Mouse (Mus musculus): ENCODE data around the gene Spata5. TPM values are rescaled to one million over a fixed set of nuclear protein-coding genes. Genes with fewer than 3 reads are reported as not detected.

The Spata5 gene
- total and polyA plus RNA-seq, 3 experiments, result 2.1 to 13.9 (median 12.4) TPM

DNA sequence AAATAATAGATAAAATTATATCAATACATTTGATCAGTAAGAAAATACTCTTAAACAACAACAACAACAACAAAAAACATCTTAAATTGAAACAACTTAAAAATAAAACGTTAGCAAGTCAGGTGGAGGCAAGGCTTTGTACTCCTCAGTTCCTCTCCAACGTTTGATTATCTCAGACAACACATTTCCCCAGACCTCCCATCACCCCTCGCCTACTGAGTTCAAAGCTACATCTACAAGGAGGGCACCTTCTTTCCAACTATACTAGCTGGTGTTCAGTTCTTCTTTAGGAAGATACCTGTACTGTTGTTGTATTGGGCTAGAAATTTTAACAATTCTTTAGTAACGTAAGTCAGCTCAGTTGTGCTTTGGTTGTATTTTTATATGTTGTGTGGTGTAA lies 49.7 kb downstream of the Spata5 start:
- Histone ChIP-seq H3K4me3 (no peak overlapping the region), H3K36me3 (ENCODE audit: control insufficient read depth, insufficient read depth, low read length) (peaks cover 2% of the 10 kb centered on the region; the same call in 1 of the 2 replicates), H3K27me3 (ENCODE audit: control insufficient read depth, insufficient read depth, low read length) (no peaks in the 10 kb centered on the region), H3K27ac (no peak overlapping the region), H3K9ac (ENCODE audit: low read depth, low read length) (no peak overlapping the region), H3K4me1 (ENCODE audit: control insufficient read depth, insufficient read depth, low read length) (peaks cover 1% of the 10 kb centered on the region; the same call in 1 of the 2 replicates), H3K79me2 (replicated peaks; ENCODE audit: control insufficient read depth, insufficient read depth, low read length) (no peaks in the 10 kb centered on the region)
- no peak for DNase-seq
- intact Hi-C loops (cut with DNase I), result loop anchor here (5.0 kb wide), 1 partner anchor 753 kb away; no protein-coding TSS in a partner anchor
- TF ChIP-seq POLR2A (IDR thresholded peaks at IDR 0.05; ENCODE audit: insufficient read depth, low read depth, low read length) (no peak), EP300 (IDR thresholded peaks at IDR 0.05; ENCODE audit: insufficient read depth, low read depth, low read length) (no peak), CTCF (IDR thresholded peaks at IDR 0.05) (no peak)
- 76% methylated on average over 4 of the region's 4 CpGs for WGBS

DNA sequence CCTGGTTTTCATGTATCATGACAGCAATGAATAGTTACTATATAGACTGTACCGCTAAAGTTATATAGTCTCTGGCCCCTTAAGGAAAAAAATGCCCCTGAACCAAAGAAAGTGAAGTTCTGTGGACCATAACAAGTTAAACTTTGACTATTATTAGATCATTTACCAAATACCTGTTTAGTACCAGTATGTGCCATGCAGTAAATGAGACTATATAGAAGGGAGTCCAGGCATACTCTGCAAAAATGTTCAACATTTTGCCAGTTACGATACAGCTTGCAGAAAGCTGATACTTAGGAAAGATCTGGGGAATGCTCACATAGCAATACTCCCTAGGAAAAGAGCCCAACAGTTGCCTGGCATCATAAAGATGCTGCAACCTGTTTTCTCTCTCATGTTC lies 51.2 kb downstream of the Spata5 start:
- Histone ChIP-seq H3K79me2 (replicated peaks; ENCODE audit: control insufficient read depth, insufficient read depth, low read length) (no peaks in the 10 kb centered on the region), H3K36me3 (ENCODE audit: control insufficient read depth, insufficient read depth, low read length) (peaks cover 2% of the 10 kb centered on the region; the same call in 1 of the 2 replicates), H3K4me3 (no peak overlapping the region), H3K27ac (no peak overlapping the region), H3K4me1 (ENCODE audit: control insufficient read depth, insufficient read depth, low read length) (peaks cover 1% of the 10 kb centered on the region; the same call in 1 of the 2 replicates), H3K9ac (ENCODE audit: low read depth, low read length) (no peak overlapping the region), H3K27me3 (ENCODE audit: control insufficient read depth, insufficient read depth, low read length) (no peaks in the 10 kb centered on the region)
- DNase-seq, result no peak
- intact Hi-C loops (cut with DNase I), result loop anchor here (5.0 to 10.0 kb wide), 4 partner anchors 116 to 646 kb away; no protein-coding TSS in a partner anchor
- WGBS, result 92% methylated on average over 2 of the region's 2 CpGs
- TF ChIP-seq CTCF (IDR thresholded peaks at IDR 0.05) (no peak), EP300 (IDR thresholded peaks at IDR 0.05; ENCODE audit: insufficient read depth, low read depth, low read length) (no peak), POLR2A (IDR thresholded peaks at IDR 0.05; ENCODE audit: insufficient read depth, low read depth, low read length) (no peak)

DNA sequence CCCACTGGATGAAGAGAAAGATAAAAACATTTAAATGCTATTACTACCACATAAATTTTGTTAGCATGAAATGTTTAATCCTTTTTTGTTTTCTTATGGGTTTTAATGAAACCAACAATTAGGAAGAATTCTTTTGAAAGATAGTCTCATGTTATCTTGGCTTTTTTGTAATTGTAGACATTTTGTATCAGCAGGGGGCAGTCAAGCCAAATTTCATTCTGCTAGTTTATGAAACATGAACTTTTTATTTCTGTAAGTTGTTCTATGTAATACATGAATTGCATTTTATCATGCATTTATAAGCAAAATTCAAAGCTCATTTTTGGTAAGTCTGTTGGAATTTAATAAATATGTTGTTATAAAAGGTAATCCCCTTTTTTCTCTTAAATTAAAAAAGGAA lies 52.8 kb downstream of the Spata5 start:
- Histone ChIP-seq H3K27me3 (ENCODE audit: control insufficient read depth, insufficient read depth, low read length) (no peaks in the 10 kb centered on the region), H3K4me1 (ENCODE audit: control insufficient read depth, insufficient read depth, low read length) (peaks cover 1% of the 10 kb centered on the region; the same call in 1 of the 2 replicates), H3K9ac (ENCODE audit: low read depth, low read length) (no peak overlapping the region), H3K27ac (peak overlapping the region; percentile 2; the same call in 1 of the 2 replicates), H3K4me3 (no peak overlapping the region), H3K79me2 (replicated peaks; ENCODE audit: control insufficient read depth, insufficient read depth, low read length) (no peaks in the 10 kb centered on the region), H3K36me3 (ENCODE audit: control insufficient read depth, insufficient read depth, low read length) (peaks cover 3% of the 10 kb centered on the region; the same call in 1 of the 2 replicates)
- TF ChIP-seq CTCF (IDR thresholded peaks at IDR 0.05) (peak; percentile 73), EP300 (IDR thresholded peaks at IDR 0.05; ENCODE audit: insufficient read depth, low read depth, low read length) (no peak)
- DNase-seq, result no peak
- intact Hi-C loops (cut with DNase I), result loop anchor here (2.0 to 10.0 kb wide), 5 partner anchors 115 to 645 kb away; no protein-coding TSS in a partner anchor

DNA sequence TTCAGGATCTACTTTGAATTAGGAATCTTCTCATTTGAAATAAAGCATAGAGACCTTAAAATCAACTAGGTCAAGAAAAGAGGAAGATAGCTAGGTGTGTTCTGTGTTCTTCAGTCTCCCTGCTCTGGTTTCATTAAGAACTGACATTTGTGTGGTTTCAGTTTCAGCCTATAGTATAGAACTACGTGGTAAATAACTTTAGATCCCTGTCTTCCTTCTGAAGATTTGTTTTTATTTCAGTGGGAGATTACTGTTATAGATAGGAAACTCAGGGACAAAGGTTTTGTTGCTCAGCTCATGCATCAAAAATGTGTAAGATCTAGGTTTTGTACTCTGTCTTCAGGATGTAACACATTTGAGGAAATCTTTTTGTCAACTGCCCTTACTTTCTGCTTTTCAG lies 56.8 kb downstream of the Spata5 start:
- no peaks in the 10 kb centered on the region for H3K27me3 ChIP-seq (ENCODE audit: control insufficient read depth, insufficient read depth, low read length)
- peak overlapping the region; percentile 24; the same call in 1 of the 2 replicates for H3K27ac ChIP-seq
- no peak for DNase-seq
- H3K4me3 ChIP-seq, result no peak overlapping the region
- no peak overlapping the region for H3K9ac ChIP-seq (ENCODE audit: low read depth, low read length)
- intact Hi-C loops (cut with DNase I), result loop anchor here (10.0 kb wide), 1 partner anchor 498 kb away; no protein-coding TSS in a partner anchor
- peaks cover 2% of the 10 kb centered on the region; the same call in 1 of the 2 replicates for H3K4me1 ChIP-seq (ENCODE audit: control insufficient read depth, insufficient read depth, low read length)
- 40% methylated on average over 1 of the region's 1 CpGs for WGBS
- no peaks in the 10 kb centered on the region for H3K79me2 ChIP-seq (replicated peaks; ENCODE audit: control insufficient read depth, insufficient read depth, low read length)
- no peak for TF ChIP-seq CTCF (IDR thresholded peaks at IDR 0.05)
- peaks cover 3% of the 10 kb centered on the region; the same call in 1 of the 2 replicates for H3K36me3 ChIP-seq (ENCODE audit: control insufficient read depth, insufficient read depth, low read length)

GRCm38 (mm10) chr3:37477438-37478188 lies 57.9 kb downstream of the Spata5 start:
- Histone ChIP-seq H3K9ac (ENCODE audit: low read depth, low read length) (no peak overlapping the region), H3K4me1 (ENCODE audit: control insufficient read depth, insufficient read depth, low read length) (peaks cover 2% of the 10 kb centered on the region; the same call in 1 of the 2 replicates), H3K4me3 (peak overlapping the region; percentile 23), H3K79me2 (replicated peaks; ENCODE audit: control insufficient read depth, insufficient read depth, low read length) (no peaks in the 10 kb centered on the region), H3K27me3 (ENCODE audit: control insufficient read depth, insufficient read depth, low read length) (no peaks in the 10 kb centered on the region), H3K36me3 (ENCODE audit: control insufficient read depth, insufficient read depth, low read length) (peaks cover 3% of the 10 kb centered on the region; the same call in 1 of the 2 replicates), H3K27ac (peak overlapping the region; percentile 24; the same call in 1 of the 2 replicates)
- 77% methylated on average over 7 of the region's 7 CpGs for WGBS
- intact Hi-C loops (cut with DNase I), result loop anchor here (10.0 kb wide), 1 partner anchor 497 kb away; no protein-coding TSS in a partner anchor
- DNase-seq, result no peak
- TF ChIP-seq EP300 (IDR thresholded peaks at IDR 0.05; ENCODE audit: insufficient read depth, low read depth, low read length) (no peak), POLR2A (IDR thresholded peaks at IDR 0.05; ENCODE audit: insufficient read depth, low read depth, low read length) (no peak), CTCF (IDR thresholded peaks at IDR 0.05) (no peak)

DNA sequence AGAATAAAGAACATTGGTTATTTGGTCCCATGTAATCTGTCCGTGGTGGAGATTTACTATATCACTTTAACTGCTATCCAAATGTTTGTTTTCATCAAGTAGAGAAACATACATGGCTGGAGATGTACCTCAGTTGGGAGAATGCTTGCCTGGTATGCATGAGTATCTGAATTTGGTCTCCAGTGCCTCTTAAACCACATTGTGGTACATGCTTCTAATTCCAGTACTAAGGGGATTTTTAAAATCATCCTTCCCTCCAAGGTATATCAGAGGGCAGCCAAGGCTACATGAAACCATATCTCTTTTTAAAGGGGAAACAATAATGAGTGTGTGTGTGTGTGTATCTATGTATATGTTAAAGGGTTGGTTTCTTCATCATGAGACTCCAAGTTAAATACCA lies 60.1 kb downstream of the Spata5 start:
- intact Hi-C loops (cut with DNase I), result loop anchor here (10.0 kb wide), 1 partner anchor 495 kb away; no protein-coding TSS in a partner anchor
- no peak overlapping the region for H3K4me3 ChIP-seq
- WGBS, result 87% methylated on average over 1 of the region's 1 CpGs

More for the DNA sequence above, 60.1 kb downstream of the Spata5 start:
- H3K27ac ChIP-seq, result no peak overlapping the region
- H3K4me1 ChIP-seq (ENCODE audit: control insufficient read depth, insufficient read depth, low read length), result peaks cover 1% of the 10 kb centered on the region; the same call in 1 of the 2 replicates
- H3K79me2 ChIP-seq (replicated peaks; ENCODE audit: control insufficient read depth, insufficient read depth, low read length), result no peaks in the 10 kb centered on the region
- H3K9ac ChIP-seq (ENCODE audit: low read depth, low read length), result no peak overlapping the region
- no peak for DNase-seq
- peaks cover 2% of the 10 kb centered on the region; the same call in 1 of the 2 replicates for H3K36me3 ChIP-seq (ENCODE audit: control insufficient read depth, insufficient read depth, low read length)
- TF ChIP-seq POLR2A (IDR thresholded peaks at IDR 0.05; ENCODE audit: insufficient read depth, low read depth, low read length) (no peak), EP300 (IDR thresholded peaks at IDR 0.05; ENCODE audit: insufficient read depth, low read depth, low read length) (no peak), CTCF (IDR thresholded peaks at IDR 0.05) (no peak)
- H3K27me3 ChIP-seq (ENCODE audit: control insufficient read depth, insufficient read depth, low read length), result no peaks in the 10 kb centered on the region
